Mouse (Mus musculus) embryonic fibroblast, embryonic 13.5 days (primary cell): ENCODE data around the gene Wdr93.

Experiments used
- CTCF ChIP-seq: IDR thresholded peaks from 2 replicates; pipeline ENCODE4 v1.5.1; 2011; ENCODE audit warnings: mild to moderate bottlenecking, control low read depth, low read length, moderate library complexity, borderline replicate concordance; ENCODE audit not compliant: insufficient read depth
- POLR2A ChIP-seq: IDR thresholded peaks from 2 replicates; pipeline ENCODE4 v1.6.1; 2011; ENCODE audit warnings: low read depth, mild to moderate bottlenecking, control low read depth, low read length, moderate library complexity

DNA sequence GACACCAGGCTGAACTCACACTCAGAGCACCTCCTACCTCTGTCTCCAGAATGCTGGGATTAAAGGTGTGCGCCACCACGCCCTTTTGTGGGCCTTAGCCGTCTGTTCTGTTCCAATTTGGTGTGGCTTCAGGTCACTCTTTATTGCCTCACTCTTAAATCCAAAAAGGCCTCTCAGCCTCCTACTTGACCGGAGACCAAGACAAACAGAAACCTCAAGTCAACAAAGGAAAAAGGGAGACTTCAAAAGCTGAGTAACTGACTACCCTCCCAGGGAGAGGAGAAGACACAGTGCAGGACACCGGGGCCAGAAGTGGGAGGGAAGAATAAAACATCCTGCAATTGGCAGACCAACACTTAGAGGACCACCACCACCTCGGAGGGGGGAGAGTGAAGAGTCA lies 88.2 kb downstream of the Wdr93 start:
- TF ChIP-seq POLR2A = no peak
- TF ChIP-seq CTCF = no peak
